Mouse (Mus musculus) urinary bladder, postnatal 0 days (tissue): ENCODE results near the gene Vmn2r29. TPM values are rescaled to one million over a fixed set of nuclear protein-coding genes. Genes with fewer than 3 reads are reported as not detected.

Source experiments
- polyA plus RNA-seq: library from polyadenylated mRNA; unstranded; fragments of >200 nt; fragmentation: Nextera tagmentation; extraction: Ambion mirVana; gene quantifications from 2 replicates; pipeline ENCODE4 v1.2.1, GENCODE M21; 2015

Gene Vmn2r29
- polyA plus RNA-seq = not detected in 2 replicates

DNA sequence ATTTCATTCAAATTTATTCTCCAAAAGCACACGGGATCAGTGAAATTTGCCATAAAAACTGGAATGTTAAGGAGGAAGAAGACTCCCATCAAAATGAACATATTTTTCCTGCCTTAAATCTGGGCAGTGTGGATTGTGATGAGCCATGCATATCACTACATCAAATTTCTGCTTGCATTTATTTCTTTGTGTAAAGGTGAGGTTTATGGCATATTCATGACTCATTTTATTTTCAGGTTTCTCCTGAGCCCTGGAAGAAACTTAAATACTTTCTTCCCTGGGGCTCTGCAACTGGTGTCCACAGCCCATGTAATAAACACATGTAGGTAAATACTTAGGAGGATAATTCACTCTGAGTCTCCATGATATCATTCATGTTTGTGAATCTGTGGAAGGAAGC, at the start of gene Vmn2r29:
Gene Vmn2r29, minus strand, starts transcription at position 101 of the 400 bp plus-strand sequence.

DNA sequence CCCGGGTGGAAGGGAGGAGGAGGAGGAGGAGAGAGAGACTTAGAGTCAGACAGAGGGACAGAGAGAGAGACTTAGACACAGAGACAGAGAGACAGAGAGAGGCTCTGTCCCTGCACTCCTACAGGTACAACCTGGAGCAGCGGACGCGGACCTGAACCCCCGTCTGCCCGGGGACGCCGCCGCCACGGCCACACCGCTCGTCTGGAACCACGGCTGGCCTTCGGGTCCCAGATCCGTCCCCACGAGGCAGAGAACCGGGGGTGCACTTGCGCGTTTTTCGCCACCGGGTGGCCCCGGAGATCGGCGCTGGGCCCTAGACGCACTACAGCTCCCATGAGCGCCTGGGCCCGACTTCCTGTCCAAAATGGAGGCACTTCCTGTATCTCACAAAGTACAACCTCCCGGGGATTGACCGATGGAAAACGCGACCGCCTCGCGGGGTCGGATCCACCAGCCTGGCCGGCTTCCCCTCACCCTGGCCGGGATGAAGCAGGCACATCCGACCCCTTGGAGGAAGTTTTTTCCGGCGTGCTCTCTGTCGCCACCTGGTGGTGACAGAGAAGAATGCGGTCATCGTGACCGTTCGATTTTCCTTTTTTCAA, 30.9 kb upstream of the Vmn2r29 start, which contains the start of gene Gm45844:
Gene Gm45844, minus strand, starts transcription at position 324 of the 602 bp plus-strand sequence.

DNA sequence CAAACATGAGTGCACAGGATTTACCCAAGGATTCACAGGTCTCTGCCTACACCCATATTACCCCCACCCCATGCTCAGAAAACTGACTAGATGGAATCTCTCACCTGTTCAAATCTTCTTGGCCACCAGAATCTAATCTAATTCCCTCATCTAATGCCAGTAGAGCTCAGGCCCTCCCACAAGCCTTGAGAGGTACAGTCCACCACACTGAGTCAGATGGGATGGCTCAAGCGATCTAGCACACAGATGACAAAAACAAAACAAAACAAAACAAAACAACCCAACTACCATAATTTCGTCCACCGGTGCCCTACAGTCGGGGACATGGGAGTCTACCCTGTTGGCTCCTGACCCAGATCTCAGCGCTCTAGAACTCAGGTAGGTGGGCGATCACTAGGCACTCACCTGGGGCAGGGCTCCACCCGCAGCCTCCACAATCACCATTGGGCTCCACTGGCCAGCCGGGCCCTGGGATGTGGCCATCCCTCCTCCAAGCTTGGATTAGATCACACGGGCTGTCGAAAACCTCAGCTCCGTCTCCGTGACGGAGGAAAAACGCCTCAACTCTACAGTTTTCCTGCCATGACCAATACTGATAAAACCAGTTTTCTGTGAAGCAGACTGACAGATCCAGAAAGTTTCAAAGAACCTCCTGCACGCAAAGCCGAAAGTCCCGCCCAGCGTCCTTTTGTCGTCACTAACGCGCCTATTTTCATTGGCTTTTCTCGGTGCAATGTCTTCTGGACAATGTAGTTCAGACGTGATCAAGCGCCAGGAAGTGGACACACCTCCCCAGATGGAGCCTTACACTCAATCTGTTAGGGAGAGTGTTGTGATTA, 37.6 kb downstream of the Vmn2r29 start, which contains the start of gene Zfp772:
Gene Zfp772, minus strand, starts transcription at position 686 of the 839 bp plus-strand sequence.

Other genes with a start within 250 kb of the Vmn2r29 start
- gene Zfp954, start 125.8 kb downstream of the Vmn2r29 start, polyA plus RNA-seq = 6.0 and 7.3 TPM in 2 replicates
- 0.37 and 0.50 TPM in 2 replicates for gene Zfp773, start 110.6 kb downstream of the Vmn2r29 start, polyA plus RNA-seq
- 0.84 and 0.87 TPM in 2 replicates for gene Zfp418, start 76.0 kb downstream of the Vmn2r29 start, polyA plus RNA-seq
- 4.9 and 6.0 TPM in 2 replicates for gene Zfp772, start 37.3 kb downstream of the Vmn2r29 start, polyA plus RNA-seq
- 1.7 and 2.4 TPM in 2 replicates for gene Gm45844, start 31.0 kb upstream of the Vmn2r29 start, polyA plus RNA-seq
- 35.1 and 35.6 TPM in 2 replicates for gene Clcn4, start 53.5 kb upstream of the Vmn2r29 start, polyA plus RNA-seq
- gene Vmn2r30, start 90.3 kb upstream of the Vmn2r29 start, polyA plus RNA-seq = not detected in 2 replicates
- gene Gm45783, start 127.2 kb upstream of the Vmn2r29 start, polyA plus RNA-seq = not detected in 2 replicates
- gene Vmn2r31, start 152.4 kb upstream of the Vmn2r29 start, polyA plus RNA-seq = not detected in 2 replicates
- not detected in 2 replicates for gene Vmn2r32, start 232.7 kb upstream of the Vmn2r29 start, polyA plus RNA-seq